Mouse (Mus musculus) left cerebral cortex, postnatal 10 days (tissue): ENCODE measurements at regions not wholly inside any gene's neighbourhood (a gene's known extent, or its start where the extent isn't known, plus 50 kb on each side); places are given as distances from the start of the nearest gene placed in this dataset.
A peak's percentile ranks its signal among the peaks of the same experiment; 100 is the strongest.

ENCODE experiments used
- DNase-seq, 2 experiments: peaks; one replicate each; pipeline ENCODE4 v3.0.0; 2021 to 2022; ENCODE audit warnings: low spot score in 2 of 2, mixed read lengths in 1 of 2; ENCODE audit errors: extremely low spot score in 1 of 2
- intact Hi-C: fragments of 180-260 bp; cut with DNase I; formaldehyde crosslinking; loops from one replicate; pipeline ENCODE4 v1.15.1; 2025

- intact Hi-C loops: no loop called here
Measured at GRCm38 (mm10) chr1:3012530-3012929, 1795.2 kb upstream of the Gm37988 start.

GRCm38 (mm10) chr1:3062759-3063158 lies 1744.9 kb upstream of the Gm37988 start:
- intact Hi-C loops: no loop called here
- DNase-seq: no peak

More at GRCm38 (mm10) chr1:3012530-3012929, 1795.2 kb upstream of the Gm37988 start:
- no peak for DNase-seq

GRCm38 (mm10) chr1:3094375-3094774 lies 1713.3 kb upstream of the Gm37988 start:
- intact Hi-C loops: no loop called here
- no peak for DNase-seq

- intact Hi-C loops: no loop called here
- no peak for DNase-seq
Measured at GRCm38 (mm10) chr1:3094910-3095309, 1712.8 kb upstream of the Gm37988 start.

GRCm38 (mm10) chr1:3113564-3113963 lies 1694.1 kb upstream of the Gm37988 start:
- no peak for DNase-seq

GRCm38 (mm10) chr1:3119498-3120391 lies 1687.9 kb upstream of the Gm37988 start:
- DNase-seq: peak in 1 of 2 experiments; percentile 33
- intact Hi-C loops: no loop called here

More at GRCm38 (mm10) chr1:3113564-3113963, 1694.1 kb upstream of the Gm37988 start:
- intact Hi-C loops: no loop called here

GRCm38 (mm10) chr1:3120392-3120690 lies 1687.4 kb upstream of the Gm37988 start:
- intact Hi-C loops: no loop called here

GRCm38 (mm10) chr1:3121288-3121687 lies 1686.4 kb upstream of the Gm37988 start:
- intact Hi-C loops: no loop called here
- DNase-seq: peak; percentile 66 to 70

More at GRCm38 (mm10) chr1:3120392-3120690, 1687.4 kb upstream of the Gm37988 start:
- DNase-seq: peak in 1 of 2 experiments; percentile 46

GRCm38 (mm10) chr1:3121745-3122144 lies 1685.9 kb upstream of the Gm37988 start:
- intact Hi-C loops: no loop called here
- DNase-seq: peak in 1 of 2 experiments; percentile 22
